Mouse (Mus musculus) lung, postnatal 0 days (tissue): ENCODE results near the gene Wasf2. TPM values are rescaled to one million over a fixed set of nuclear protein-coding genes. Genes with fewer than 3 reads are reported as not detected.

Experiments used
- ATAC-seq: fragments of 200-750 bp; cut with Nextera tagmentation; 2 replicates; pipeline ENCODE4 v1.8.0; 2017; ENCODE audit warnings: moderate library complexity
- DNase-seq: peaks from one replicate; pipeline ENCODE4 v3.0.0-alpha.2; 2016; ENCODE audit warnings: low spot score
- H3K27ac ChIP-seq: fragments of 300-500 bp; sonication (generic); 2 replicates; pipeline ENCODE4 v1.5.1; 2014; ENCODE audit warnings: antibody characterized with exemption, mild to moderate bottlenecking, low read length, mixed read lengths
- H3K27me3 ChIP-seq: fragments of 300-500 bp; sonication (generic); replicated peaks from 2 replicates; pipeline ENCODE4 v1.6.1; 2014; ENCODE audit warnings: low read length, mixed read lengths; ENCODE audit not compliant: insufficient read depth
- H3K36me3 ChIP-seq: fragments of 300-500 bp; sonication (generic); 2 replicates; pipeline ENCODE4 v1.6.1; 2014; ENCODE audit warnings: low read length, mixed read lengths; ENCODE audit not compliant: insufficient read depth
- H3K4me1 ChIP-seq: fragments of 300-500 bp; sonication (generic); 2 replicates; pipeline ENCODE4 v1.6.1; 2014; ENCODE audit warnings: antibody characterized with exemption, low read depth, low read length, mixed read lengths; ENCODE audit not compliant: insufficient read depth
- H3K4me2 ChIP-seq: fragments of 300-500 bp; sonication (generic); replicated peaks from 2 replicates; pipeline ENCODE4 v1.6.1; 2014; ENCODE audit warnings: low read depth, mild to moderate bottlenecking, low read length, moderate library complexity, mixed read lengths
- H3K4me3 ChIP-seq: fragments of 300-500 bp; sonication (generic); 2 replicates; pipeline ENCODE4 v1.5.1; 2014; ENCODE audit warnings: low read depth, low read length
- H3K9ac ChIP-seq: fragments of 300-500 bp; sonication (generic); replicated peaks from 2 replicates; pipeline ENCODE4 v1.6.1; 2014; ENCODE audit warnings: low read depth, mild to moderate bottlenecking
- H3K9me3 ChIP-seq: fragments of 300-500 bp; sonication (generic); 2 replicates; pipeline ENCODE4 v1.6.1; 2016; ENCODE audit warnings: low read length, mixed read lengths
- CTCF ChIP-seq: IDR thresholded peaks from 2 replicates; pipeline ENCODE4 v1.5.1; 2016; ENCODE audit warnings: antibody characterized with exemption, mild to moderate bottlenecking
- EP300 ChIP-seq: IDR thresholded peaks from 2 replicates; pipeline ENCODE4 v1.6.1; 2016; ENCODE audit warnings: antibody characterized with exemption, mild to moderate bottlenecking, control low read depth
- WGBS: fragments of 180-500 bp; shearing (Covaris S2); extraction: QIAGEN DNeasy Blood & Tissue Kit; methylation state at CpG from one replicate; pipeline ENCODE4 v1.1.7; 2014; 5-methylcytosine and 5-hydroxymethylcytosine counted together
- polyA plus RNA-seq: library from polyadenylated mRNA; unstranded; fragments of >200 nt; fragmentation: Nextera tagmentation; extraction: Ambion mirVana; gene quantifications from 2 replicates; pipeline ENCODE4 v1.2.1, GENCODE M21; 2015

The Wasf2 gene
- polyA plus RNA-seq, 1 experiment from 2014 or later: 149 TPM

DNA sequence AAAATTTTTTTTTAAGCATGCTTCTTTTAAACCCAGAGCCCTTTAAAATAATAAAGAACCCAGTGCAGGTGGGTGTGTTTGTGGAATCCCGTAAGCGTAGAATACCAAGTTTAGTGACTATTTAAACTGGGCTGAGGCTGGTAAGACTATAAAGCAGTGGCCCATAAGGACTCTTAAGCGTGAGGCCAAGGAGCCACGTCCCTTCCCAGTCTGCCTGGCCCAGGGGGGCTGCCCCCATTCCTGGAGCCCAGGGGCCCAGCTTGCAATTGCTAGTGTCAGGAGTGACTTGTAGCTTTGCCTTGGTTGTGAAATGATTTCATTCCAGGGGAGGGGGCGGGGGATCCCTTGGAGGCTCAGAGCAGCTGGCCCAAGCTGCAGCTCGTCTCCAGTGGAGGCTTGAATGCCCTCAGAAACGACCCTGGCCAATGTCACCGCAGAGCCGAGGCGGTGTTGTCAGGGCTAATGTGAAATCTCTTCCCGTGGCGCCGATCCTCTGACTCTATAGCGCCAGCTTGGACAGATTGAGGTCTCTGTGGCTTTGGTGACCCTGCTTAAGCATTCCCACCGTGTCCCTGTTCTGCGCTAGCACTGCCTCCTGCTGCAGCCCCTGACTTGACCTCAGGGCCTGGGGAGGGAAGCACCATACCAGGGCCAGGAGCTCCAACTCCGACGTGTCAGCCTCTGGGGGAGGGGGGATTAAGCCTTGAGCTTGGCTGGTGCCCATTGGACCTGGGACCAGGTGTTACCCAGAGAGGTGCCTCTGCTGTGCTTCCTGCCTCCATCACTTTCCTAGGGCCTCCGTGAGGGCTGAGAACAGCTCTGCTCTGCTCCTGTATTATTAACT is 68.3 kb downstream of the Wasf2 start:
- peak; percentile 36 for ATAC-seq
- Histone ChIP-seq H3K4me1 (peaks cover 16% of the 10 kb centered on the region), H3K9ac (no peak overlapping the region)

DNA sequence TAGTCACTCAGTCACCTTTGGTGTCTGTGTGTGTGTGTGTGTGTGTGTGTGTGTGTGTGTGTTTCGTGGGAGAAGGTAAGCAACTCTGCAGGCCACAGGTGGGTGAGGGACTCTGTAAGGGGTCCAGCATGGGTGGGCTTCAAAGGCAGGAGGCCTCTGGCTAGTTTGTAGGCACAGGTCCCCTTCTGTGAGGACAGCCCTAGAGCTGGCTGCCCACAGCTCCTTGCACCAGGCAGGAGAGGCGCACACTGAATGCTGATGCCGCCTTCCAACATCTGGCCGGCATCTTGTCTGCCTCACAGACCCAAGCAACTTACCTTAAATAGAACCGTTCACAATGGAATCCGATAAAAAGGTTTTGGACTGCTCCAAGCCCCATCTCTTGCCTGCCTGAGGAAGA is 69.4 kb downstream of the Wasf2 start:
- TF ChIP-seq EP300: no peak
- TF ChIP-seq CTCF: no peak
- H3K4me2 ChIP-seq: no peak overlapping the region
- no peaks in the 10 kb centered on the region for H3K27me3 ChIP-seq
- H3K27ac ChIP-seq: peak overlapping the region; percentile 60; the same call in 1 of the 2 replicates
- H3K9ac ChIP-seq: no peak overlapping the region
- DNase-seq (no peak), ATAC-seq (no peak)
- peaks cover 16% of the 10 kb centered on the region for H3K36me3 ChIP-seq
- peaks cover 16% of the 10 kb centered on the region for H3K4me1 ChIP-seq
- WGBS: 61% methylated on average over 6 of the region's 6 CpGs
- H3K9me3 ChIP-seq: no peaks in the 10 kb centered on the region
- H3K4me3 ChIP-seq: no peak overlapping the region

More for the DNA sequence above, 68.3 kb downstream of the Wasf2 start:
- H3K27me3 ChIP-seq: no peaks in the 10 kb centered on the region
- WGBS: 32% methylated on average over 19 of the region's 19 CpGs
- peaks cover 28% of the 10 kb centered on the region for H3K36me3 ChIP-seq
- DNase-seq: peak; percentile 78
- TF ChIP-seq CTCF (peak; percentile 26), EP300 (no peak)
- H3K4me2 ChIP-seq: 0 out of 2 replicates have a peak overlapping the region, but pooled peaks have one; percentile 8
- H3K9me3 ChIP-seq: no peaks in the 10 kb centered on the region
- peak overlapping the region; percentile 57 for H3K27ac ChIP-seq
- no peak overlapping the region for H3K4me3 ChIP-seq

GRCm38 (mm10) chr4:133200343-133200742 is 70.0 kb downstream of the Wasf2 start:
- TF ChIP-seq EP300: no peak
- no peak for TF ChIP-seq CTCF
- DNase-seq (peak; percentile 65), ATAC-seq (peak; percentile 37)
- no peak overlapping the region for H3K9ac ChIP-seq
- H3K4me2 ChIP-seq: peak overlapping the region; percentile 3; the same call in 1 of the 2 replicates
- peaks cover 10% of the 10 kb centered on the region for H3K36me3 ChIP-seq
- peak overlapping the region; percentile 60 for H3K27ac ChIP-seq
- H3K9me3 ChIP-seq: no peaks in the 10 kb centered on the region
- peaks cover 16% of the 10 kb centered on the region for H3K4me1 ChIP-seq
- no peak overlapping the region for H3K4me3 ChIP-seq
- H3K27me3 ChIP-seq: no peaks in the 10 kb centered on the region
- WGBS: 37% methylated on average over 21 of the region's 21 CpGs

- Histone ChIP-seq H3K4me1 (peaks cover 16% of the 10 kb centered on the region), H3K4me2 (no peak overlapping the region), H3K9ac (no peak overlapping the region), H3K27me3 (no peaks in the 10 kb centered on the region), H3K27ac (peak overlapping the region; percentile 60; the same call in 1 of the 2 replicates), H3K4me3 (no peak overlapping the region), H3K36me3 (peaks cover 3% of the 10 kb centered on the region; the same call in 1 of the 2 replicates), H3K9me3 (no peaks in the 10 kb centered on the region)
- ATAC-seq (peak; percentile 66), DNase-seq (peak; percentile 88)
- 58% methylated on average over 8 of the region's 8 CpGs for WGBS
- no peak for TF ChIP-seq EP300
- peak; percentile 85 for TF ChIP-seq CTCF
Measured at GRCm38 (mm10) chr4:133201006-133201771, 70.9 kb downstream of the Wasf2 start.

DNA sequence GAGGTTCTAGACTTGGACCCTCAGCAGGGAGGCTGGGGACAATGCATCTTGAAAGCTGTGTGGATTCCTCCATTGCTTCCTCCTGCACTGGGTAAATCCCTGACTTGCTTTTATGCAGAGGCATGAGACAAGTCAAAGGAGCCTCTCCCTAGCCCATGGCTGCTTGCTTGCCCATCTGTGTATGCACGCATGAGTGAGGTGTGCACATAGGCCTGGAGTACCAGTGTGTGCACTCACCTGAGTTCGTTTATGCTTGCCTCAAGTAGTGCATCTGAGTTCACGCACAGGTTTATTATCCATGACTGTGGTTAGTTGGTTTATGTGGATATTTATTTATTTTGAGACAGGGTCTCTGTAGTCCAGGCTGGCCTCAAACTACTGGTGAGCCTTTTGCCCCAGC is 71.9 kb downstream of the Wasf2 start:
- H3K36me3 ChIP-seq: no peaks in the 10 kb centered on the region
- 90% methylated on average over 3 of the region's 3 CpGs for WGBS
- no peaks in the 10 kb centered on the region for H3K9me3 ChIP-seq
- H3K4me2 ChIP-seq: no peak overlapping the region
- no peak overlapping the region for H3K4me3 ChIP-seq
- H3K27me3 ChIP-seq: no peaks in the 10 kb centered on the region
- H3K4me1 ChIP-seq: peaks cover 16% of the 10 kb centered on the region
- no peak overlapping the region for H3K9ac ChIP-seq
- no peak for DNase-seq
- ATAC-seq: no peak
- TF ChIP-seq CTCF: no peak
- TF ChIP-seq EP300: no peak
- H3K27ac ChIP-seq: no peak overlapping the region

DNA sequence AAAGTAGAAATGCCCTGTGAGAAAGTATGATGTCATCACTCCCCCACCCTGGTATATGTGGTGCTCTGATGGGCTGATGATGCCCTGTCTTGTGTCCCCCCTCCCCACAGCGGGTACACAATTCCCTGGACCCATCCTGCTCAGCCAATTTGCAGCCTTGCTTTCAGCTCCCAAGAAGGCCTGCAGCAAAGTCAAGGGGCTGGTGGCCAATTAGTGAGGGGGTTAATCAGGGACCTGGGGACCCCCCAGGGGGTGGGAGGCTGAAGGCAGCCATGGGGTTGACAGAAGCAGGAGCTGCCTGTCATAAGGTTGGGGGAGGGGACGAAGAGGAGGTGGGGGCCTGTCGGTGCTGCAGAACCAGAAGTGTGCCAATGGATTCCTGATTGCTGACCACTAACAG is 73.3 kb downstream of the Wasf2 start:
- ATAC-seq (no peak), DNase-seq (no peak)
- H3K4me2 ChIP-seq: no peak overlapping the region
- no peaks in the 10 kb centered on the region for H3K36me3 ChIP-seq
- H3K9ac ChIP-seq: no peak overlapping the region
- no peak overlapping the region for H3K27ac ChIP-seq
- H3K27me3 ChIP-seq: no peaks in the 10 kb centered on the region
- 60% methylated on average over 3 of the region's 3 CpGs for WGBS
- TF ChIP-seq CTCF (no peak), EP300 (no peak)
- no peaks in the 10 kb centered on the region for H3K9me3 ChIP-seq
- H3K4me1 ChIP-seq: peaks cover 16% of the 10 kb centered on the region
- H3K4me3 ChIP-seq: no peak overlapping the region
